Comparison of ENCODE assay signal across 20 mouse cellular contexts in the genomic region with DNA sequence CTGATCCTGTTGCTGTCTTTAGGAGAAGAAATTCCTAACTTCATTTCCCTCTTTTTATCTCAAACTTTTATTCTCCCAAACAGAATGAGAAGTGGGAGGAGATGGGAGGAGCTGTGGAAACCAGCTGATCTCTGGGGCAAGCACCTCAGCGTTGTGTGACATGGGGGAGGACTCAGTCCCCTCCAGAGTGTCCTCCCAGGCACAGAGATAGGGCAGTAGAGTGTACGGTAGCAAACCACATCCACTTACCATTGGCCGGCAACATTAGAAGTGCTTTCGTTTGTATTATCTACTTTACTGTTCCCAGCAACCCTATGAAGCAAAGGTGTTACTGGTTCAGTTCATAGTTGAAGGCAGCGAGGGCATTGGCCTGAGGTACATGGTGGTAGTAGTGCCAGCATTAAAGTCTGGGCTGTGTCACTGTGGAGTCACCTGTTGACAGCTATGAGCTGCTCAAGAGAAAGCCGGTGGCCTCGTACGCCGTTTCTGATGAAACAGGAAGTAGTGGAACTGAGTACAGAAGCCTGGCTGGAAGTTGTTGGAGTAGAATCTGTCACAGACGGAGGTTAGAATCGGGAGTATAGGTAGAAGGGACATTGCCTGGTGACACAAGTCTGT. TPM values are rescaled to one million over a fixed set of nuclear protein-coding genes. Genes with fewer than 3 reads are reported as not detected.
DNase-seq lines count a peak whose midpoint lies in the region; ATAC-seq and TF ChIP-seq lines count a peak whose summit lies in the region.
"Had no signal": no experiment of that assay in that cellular context is flagged by ENCODE, and none has a peak within 500 bp of the region (broad histone marks: within the 10 kb centered on the region; RNA-seq: fewer than 3 reads in every experiment).

No protein-coding gene starts in this region.

- no peak for TF ChIP-seq CTCF in thymus, adult 2 months (IDR thresholded peaks at IDR 0.05; ENCODE audit: borderline replicate concordance, control insufficient read depth, extremely low read depth, insufficient read depth, low read length, poor library complexity)
- no peak for TF ChIP-seq CTCF in layer of hippocampus, adult 2 months (conservative IDR thresholded peaks at IDR 0.05)

- H3K9ac ChIP-seq in heart, embryonic 11.5 days (ENCODE audit: low read depth, low read length) = 0 out of 2 replicates have a peak overlapping the region, but pooled peaks have one; percentile 10
- H3K9ac ChIP-seq in neural tube, embryonic 15.5 days (replicated peaks) = no peak overlapping the region
- H3K9ac ChIP-seq: hindbrain, embryonic 13.5 days; liver, embryonic 14.5 days; neural tube, embryonic 13.5 days had no signal

- H3K4me3 ChIP-seq in thymus, adult 2 months (ENCODE audit: control insufficient read depth, insufficient read depth, low read length) = no peak overlapping the region
- H3K4me3 ChIP-seq in heart, embryonic 11.5 days (ENCODE audit: low read depth, low read length) = no peak overlapping the region
- H3K4me3 ChIP-seq in neural tube, embryonic 15.5 days (replicated peaks) = no peak overlapping the region
- no peak overlapping the region for H3K4me3 ChIP-seq in layer of hippocampus, adult 2 months
- H3K4me3 ChIP-seq: hindbrain, embryonic 13.5 days; neural tube, embryonic 13.5 days had no signal

- H3K27me3 ChIP-seq in thymus, adult 2 months (ENCODE audit: control insufficient read depth, insufficient read depth, low read length) = no peaks in the 10 kb centered on the region
- no peaks in the 10 kb centered on the region for H3K27me3 ChIP-seq in heart, embryonic 11.5 days (ENCODE audit: control insufficient read depth, insufficient read depth, low read length)
- no peaks in the 10 kb centered on the region for H3K27me3 ChIP-seq in neural tube, embryonic 15.5 days (replicated peaks)
- H3K27me3 ChIP-seq: hindbrain, embryonic 13.5 days; neural tube, embryonic 13.5 days had no signal

- WGBS in thymus, adult 2 months = 62% methylated on average over 11 of the region's 11 CpGs
- 40% methylated on average over 11 of the region's 11 CpGs for WGBS in heart, embryonic 11.5 days (ENCODE audit: insufficient replicate concordance)
- 91% methylated on average over 11 of the region's 11 CpGs for WGBS in neural tube, embryonic 15.5 days

- no peak overlapping the region for H3K27ac ChIP-seq in thymus, adult 2 months (ENCODE audit: control insufficient read depth, insufficient read depth, low read length)
- peak overlapping the region; percentile 54 for H3K27ac ChIP-seq in heart, embryonic 11.5 days (ENCODE audit: low read depth, low read length)
- H3K27ac ChIP-seq in neural tube, embryonic 15.5 days (replicated peaks) = no peak overlapping the region
- no peak overlapping the region for H3K27ac ChIP-seq in layer of hippocampus, adult 2 months
- H3K27ac ChIP-seq: hindbrain, embryonic 13.5 days; liver, embryonic 14.5 days; neural tube, embryonic 13.5 days had no signal

- DNase-seq in thymus, adult 2 months = peak; percentile 12
- no peak for DNase-seq in thymus, adult 18-20 months
- no peak for DNase-seq in layer of hippocampus, adult 2 months (ENCODE audit: low spot score in 2 of 2)
- DNase-seq: adrenal gland, postnatal 36 days; kidney, adult 2 months; kidney, postnatal 4 days; lung, postnatal 36 days had no signal

- no peaks in the 10 kb centered on the region for H3K4me1 ChIP-seq in thymus, adult 2 months (replicated peaks; ENCODE audit: control insufficient read depth, insufficient read depth, low read length)
- H3K4me1 ChIP-seq in heart, embryonic 11.5 days (ENCODE audit: control insufficient read depth, insufficient read depth, low read length) = no peaks in the 10 kb centered on the region
- no peaks in the 10 kb centered on the region for H3K4me1 ChIP-seq in neural tube, embryonic 15.5 days
- H3K4me1 ChIP-seq: hindbrain, embryonic 13.5 days; neural tube, embryonic 13.5 days had no signal

- 0 out of 2 replicates have a peak, but pooled peaks have one; percentile 46 for ATAC-seq in heart, embryonic 11.5 days (replicated peaks; ENCODE audit: insufficient number of reproducible peaks, low FRiP score, low TSS enrichment)
- ATAC-seq in hematopoietic stem cell, adult 5-6 weeks (replicated peaks in 1 of 2; ENCODE audit: insufficient read depth in 1 of 2, low FRiP score in 2 of 2, low TSS enrichment in 1 of 2, low read depth in 1 of 2, poor library complexity in 2 of 2, severe bottlenecking in 2 of 2) = peak; percentile 67 to 73
- peak; percentile 61 for ATAC-seq in neutrophil, adult 5-6 weeks (ENCODE audit: extremely low read depth, insufficient number of reproducible peaks, low FRiP score, poor library complexity, severe bottlenecking)
- no peak for ATAC-seq in neural tube, embryonic 15.5 days (ENCODE audit: low FRiP score)
- ATAC-seq: CD4-positive, CD25-positive, alpha-beta regulatory T cell, adult 4 months; forebrain, embryonic 14.5 days; midbrain, embryonic 16.5 days had no signal

- H3K4me2 ChIP-seq in heart, embryonic 11.5 days = peak overlapping the region; percentile 22
- H3K4me2 ChIP-seq in neural tube, embryonic 15.5 days = no peak overlapping the region
- H3K4me2 ChIP-seq: hindbrain, embryonic 13.5 days; neural tube, embryonic 13.5 days had no signal

- TF ChIP-seq POLR2A in thymus, adult 2 months (IDR thresholded peaks at IDR 0.05; ENCODE audit: control insufficient read depth, extremely low read depth, insufficient read depth, low read length, poor library complexity) = no peak

- H3K9me3 ChIP-seq in heart, embryonic 11.5 days (replicated peaks; ENCODE audit: control insufficient read depth, low read length) = no peaks in the 10 kb centered on the region
- no peaks in the 10 kb centered on the region for H3K9me3 ChIP-seq in neural tube, embryonic 15.5 days (replicated peaks)
- H3K9me3 ChIP-seq: hindbrain, embryonic 13.5 days; neural tube, embryonic 13.5 days had no signal

- H3K36me3 ChIP-seq in thymus, adult 2 months (ENCODE audit: control insufficient read depth, insufficient read depth, low read length) = peaks cover 12% of the 10 kb centered on the region
- peaks cover 26% of the 10 kb centered on the region for H3K36me3 ChIP-seq in heart, embryonic 11.5 days (ENCODE audit: control insufficient read depth, insufficient read depth, low read length)
- peaks cover 59% of the 10 kb centered on the region for H3K36me3 ChIP-seq in neural tube, embryonic 15.5 days

RNA-seq across cellular contexts. Expression of gene Dph3, which starts 8.1 kb away (rescaled TPM):
- polyA plus RNA-seq in thymus, adult 2 months (2012; rRNA removed) = 19.2 and 19.5 TPM in 2 replicates
- polyA plus RNA-seq in heart, embryonic 11.5 days (2014; fragmentation: Nextera tagmentation; extraction: Ambion mirVana) = 94.3 and 99.3 TPM in 2 replicates
- total RNA-seq in hematopoietic stem cell, adult 5-6 weeks (2017) = 36.6 and 65.5 TPM in 2 replicates
- total RNA-seq in neutrophil, adult 5-6 weeks (2017) = 51.0 and 54.5 TPM in 2 replicates
- 66.4 and 72.8 TPM in 2 replicates for polyA plus RNA-seq in neural tube, embryonic 15.5 days (2015; fragmentation: Nextera tagmentation; extraction: Ambion mirVana)
- 10 to 100 TPM; 31.8 to 35.9 TPM for total RNA-seq in layer of hippocampus, adult 2 months (2021)

RNA-seq across cellular contexts. Expression of gene Oxnad1, which starts 8.4 kb away (rescaled TPM):
- polyA plus RNA-seq in thymus, adult 2 months (2012; rRNA removed) = 20.3 and 25.3 TPM in 2 replicates
- 25.6 and 31.9 TPM in 2 replicates for polyA plus RNA-seq in heart, embryonic 11.5 days (2014; fragmentation: Nextera tagmentation; extraction: Ambion mirVana)
- total RNA-seq in hematopoietic stem cell, adult 5-6 weeks (2017) = 35.1 and 39.9 TPM in 2 replicates
- total RNA-seq in neutrophil, adult 5-6 weeks (2017) = 18.5 and 21.5 TPM in 2 replicates
- 21.6 and 22.0 TPM in 2 replicates for polyA plus RNA-seq in neural tube, embryonic 15.5 days (2015; fragmentation: Nextera tagmentation; extraction: Ambion mirVana)
- total RNA-seq in layer of hippocampus, adult 2 months (2021) = 10 to 100 TPM; 11.5 to 16.4 TPM

RNA-seq across cellular contexts. Expression of gene Msmb, which starts 48.2 kb away (rescaled TPM):
- polyA plus RNA-seq in thymus, adult 2 months (2012; rRNA removed) = not detected in 2 replicates
- not detected in 2 replicates for polyA plus RNA-seq in heart, embryonic 11.5 days (2014; fragmentation: Nextera tagmentation; extraction: Ambion mirVana)
- total RNA-seq in hematopoietic stem cell, adult 5-6 weeks (2017) = not detected in 2 replicates
- not detected in 2 replicates for total RNA-seq in neutrophil, adult 5-6 weeks (2017)
- not detected in 2 replicates for polyA plus RNA-seq in neural tube, embryonic 15.5 days (2015; fragmentation: Nextera tagmentation; extraction: Ambion mirVana)
- total RNA-seq in layer of hippocampus, adult 2 months (2021) = not detected
- total RNA-seq: adrenal gland, postnatal 36 days; gastrocnemius, adult 8-10 months; left cerebral cortex, postnatal 10 days had no signal
- polyA plus RNA-seq: CD4-positive, CD25-positive, alpha-beta regulatory T cell, adult 4 months; embryonic facial prominence, embryonic 14.5 days; forebrain, embryonic 14.5 days; hindbrain, embryonic 13.5 days; kidney, adult 2 months; midbrain, embryonic 16.5 days; neural tube, embryonic 13.5 days had no signal
